In genomic region chr2:121507173-121507950, GRCm38 (mm10) we compare ENCODE assay signal across 8 mouse cellular contexts. TPM values are rescaled to one million over a fixed set of nuclear protein-coding genes. Genes with fewer than 3 reads are reported as not detected.
DNase-seq lines count a peak whose midpoint lies in the region; ATAC-seq lines count a peak whose summit lies in the region.

No protein-coding gene starts in this region.

- peak overlapping the region; percentile 83 for H3K4me2 ChIP-seq in liver, embryonic 11.5 days
- H3K4me2 ChIP-seq in embryonic facial prominence, embryonic 12.5 days (replicated peaks), result peak overlapping the region; percentile 75
- peak overlapping the region; percentile 85 for H3K4me2 ChIP-seq in intestine, embryonic 14.5 days (ENCODE audit: low read length)
- H3K4me2 ChIP-seq in neural tube, embryonic 12.5 days (replicated peaks), result peak overlapping the region; percentile 74

- 17% methylated on average over 12 of the region's 12 CpGs for WGBS in liver, embryonic 11.5 days
- 27% methylated on average over 12 of the region's 12 CpGs for WGBS in embryonic facial prominence, embryonic 12.5 days
- 4% methylated on average over 12 of the region's 12 CpGs for WGBS in intestine, embryonic 14.5 days
- WGBS in neural tube, embryonic 12.5 days, result 35% methylated on average over 12 of the region's 12 CpGs

- peaks cover 12% of the 10 kb centered on the region; the same call in 1 of the 2 replicates for H3K36me3 ChIP-seq in liver, embryonic 11.5 days (ENCODE audit: control insufficient read depth, insufficient read depth, low read length)
- peaks cover 14% of the 10 kb centered on the region for H3K36me3 ChIP-seq in embryonic facial prominence, embryonic 12.5 days
- peaks cover 17% of the 10 kb centered on the region for H3K36me3 ChIP-seq in intestine, embryonic 14.5 days (ENCODE audit: control insufficient read depth, insufficient read depth, low read length)
- peaks cover 13% of the 10 kb centered on the region for H3K36me3 ChIP-seq in neural tube, embryonic 12.5 days

- DNase-seq in liver, embryonic 11.5 days (ENCODE audit: low spot score), result no peak
- no peak for DNase-seq in liver
- DNase-seq in intestine, embryonic 14.5 days (ENCODE audit: low spot score), result no peak
- DNase-seq in frontal cortex, postnatal 10 days (ENCODE audit: low spot score in 2 of 2), result no peak
- DNase-seq in right cerebral cortex, postnatal 10 days (ENCODE audit: low spot score in 2 of 2), result no peak

- no peak for ATAC-seq in liver, embryonic 11.5 days (replicated peaks; ENCODE audit: low FRiP score)
- ATAC-seq in embryonic facial prominence, embryonic 12.5 days (ENCODE audit: insufficient number of reproducible peaks, insufficient read depth, low FRiP score, low TSS enrichment), result no peak
- ATAC-seq in intestine, embryonic 14.5 days (replicated peaks; ENCODE audit: low FRiP score, low TSS enrichment, low read depth), result no peak
- ATAC-seq in neural tube, embryonic 12.5 days (ENCODE audit: low FRiP score, low read depth), result no peak
- no peak for ATAC-seq in activated CD4-positive, CD25-positive, alpha-beta regulatory T cell, adult 4 months

- no peak overlapping the region for H3K27ac ChIP-seq in liver, embryonic 11.5 days (ENCODE audit: low read depth, low read length)
- H3K27ac ChIP-seq in embryonic facial prominence, embryonic 12.5 days, result no peak overlapping the region
- H3K27ac ChIP-seq in intestine, embryonic 14.5 days (ENCODE audit: low read depth), result no peak overlapping the region
- no peak overlapping the region for H3K27ac ChIP-seq in neural tube, embryonic 12.5 days

- H3K4me1 ChIP-seq in liver, embryonic 11.5 days (replicated peaks; ENCODE audit: control insufficient read depth, insufficient read depth, low read length), result 0 out of 2 replicates have a peak, but pooled peaks cover 10% of the 10 kb centered on the region
- peaks cover 11% of the 10 kb centered on the region; the same call in 1 of the 2 replicates for H3K4me1 ChIP-seq in embryonic facial prominence, embryonic 12.5 days
- peaks cover 15% of the 10 kb centered on the region for H3K4me1 ChIP-seq in intestine, embryonic 14.5 days (replicated peaks; ENCODE audit: control insufficient read depth, insufficient read depth, low read length)
- H3K4me1 ChIP-seq in neural tube, embryonic 12.5 days, result peaks cover 15% of the 10 kb centered on the region

- peak overlapping the region; percentile 68 for H3K9ac ChIP-seq in liver, embryonic 11.5 days (ENCODE audit: low read depth, low read length)
- peak overlapping the region; percentile 53 for H3K9ac ChIP-seq in embryonic facial prominence, embryonic 12.5 days
- peak overlapping the region; percentile 58 for H3K9ac ChIP-seq in intestine, embryonic 14.5 days (ENCODE audit: low read length)
- peak overlapping the region; percentile 68; the same call in 1 of the 2 replicates for H3K9ac ChIP-seq in neural tube, embryonic 12.5 days

- H3K9me3 ChIP-seq in liver, embryonic 11.5 days (ENCODE audit: control insufficient read depth, low read length), result no peaks in the 10 kb centered on the region
- H3K9me3 ChIP-seq in embryonic facial prominence, embryonic 12.5 days, result no peaks in the 10 kb centered on the region
- H3K9me3 ChIP-seq in intestine, embryonic 14.5 days (ENCODE audit: control insufficient read depth, low read length), result no peaks in the 10 kb centered on the region
- no peaks in the 10 kb centered on the region for H3K9me3 ChIP-seq in neural tube, embryonic 12.5 days

- no peaks in the 10 kb centered on the region for H3K27me3 ChIP-seq in liver, embryonic 11.5 days (replicated peaks; ENCODE audit: control insufficient read depth, insufficient read depth, low read length)
- no peaks in the 10 kb centered on the region for H3K27me3 ChIP-seq in embryonic facial prominence, embryonic 12.5 days
- H3K27me3 ChIP-seq in intestine, embryonic 14.5 days (replicated peaks; ENCODE audit: control insufficient read depth, insufficient read depth, low read length), result no peaks in the 10 kb centered on the region
- no peaks in the 10 kb centered on the region for H3K27me3 ChIP-seq in neural tube, embryonic 12.5 days (replicated peaks)

- peak overlapping the region; percentile 64 for H3K4me3 ChIP-seq in liver, embryonic 11.5 days (ENCODE audit: low read depth, low read length)
- H3K4me3 ChIP-seq in embryonic facial prominence, embryonic 12.5 days, result peak overlapping the region; percentile 49
- peak overlapping the region; percentile 60 for H3K4me3 ChIP-seq in intestine, embryonic 14.5 days (ENCODE audit: low read depth, low read length)
- peak overlapping the region; percentile 58 for H3K4me3 ChIP-seq in neural tube, embryonic 12.5 days

RNA-seq across cellular contexts. Expression of gene Wdr76, which starts 0.8 kb away (rescaled TPM):
- 15.4 and 15.5 TPM in 2 replicates for polyA plus RNA-seq in liver, embryonic 11.5 days (2014; fragmentation: Nextera tagmentation; extraction: Ambion mirVana)
- 8.0 and 8.2 TPM in 2 replicates for polyA plus RNA-seq in embryonic facial prominence, embryonic 12.5 days (2016; fragmentation: Nextera tagmentation; extraction: Ambion mirVana)
- polyA plus RNA-seq in intestine, embryonic 14.5 days (2014; fragmentation: Nextera tagmentation; extraction: Ambion mirVana), result 9.1 and 9.9 TPM in 2 replicates
- 8.1 and 8.5 TPM in 2 replicates for polyA plus RNA-seq in neural tube, embryonic 12.5 days (2016; fragmentation: Nextera tagmentation; extraction: Ambion mirVana)
- 10 to 100 TPM; 10.1 to 20.5 TPM for polyA plus RNA-seq in activated CD4-positive, CD25-positive, alpha-beta regulatory T cell, adult 4 months (2017; shearing (Covaris generic))

RNA-seq across cellular contexts. Expression of gene Mfap1a, which starts 0.9 kb away (rescaled TPM):
- 22.4 and 23.0 TPM in 2 replicates for polyA plus RNA-seq in liver, embryonic 11.5 days (2014; fragmentation: Nextera tagmentation; extraction: Ambion mirVana)
- polyA plus RNA-seq in embryonic facial prominence, embryonic 12.5 days (2016; fragmentation: Nextera tagmentation; extraction: Ambion mirVana), result 32.5 and 33.0 TPM in 2 replicates
- 20.0 and 23.6 TPM in 2 replicates for polyA plus RNA-seq in intestine, embryonic 14.5 days (2014; fragmentation: Nextera tagmentation; extraction: Ambion mirVana)
- polyA plus RNA-seq in neural tube, embryonic 12.5 days (2016; fragmentation: Nextera tagmentation; extraction: Ambion mirVana), result 32.0 and 35.3 TPM in 2 replicates
- polyA plus RNA-seq in activated CD4-positive, CD25-positive, alpha-beta regulatory T cell, adult 4 months (2017; shearing (Covaris generic)), result 10 to 100 TPM; 32.7 to 47.6 TPM

RNA-seq across cellular contexts. Expression of gene Mfap1b, which starts 33.5 kb away (rescaled TPM):
- 43.2 and 44.0 TPM in 2 replicates for polyA plus RNA-seq in liver, embryonic 11.5 days (2014; fragmentation: Nextera tagmentation; extraction: Ambion mirVana)
- polyA plus RNA-seq in embryonic facial prominence, embryonic 12.5 days (2016; fragmentation: Nextera tagmentation; extraction: Ambion mirVana), result 62.6 and 64.2 TPM in 2 replicates
- 40.9 and 49.4 TPM in 2 replicates for polyA plus RNA-seq in intestine, embryonic 14.5 days (2014; fragmentation: Nextera tagmentation; extraction: Ambion mirVana)
- 74.2 and 77.8 TPM in 2 replicates for polyA plus RNA-seq in neural tube, embryonic 12.5 days (2016; fragmentation: Nextera tagmentation; extraction: Ambion mirVana)
- polyA plus RNA-seq in activated CD4-positive, CD25-positive, alpha-beta regulatory T cell, adult 4 months (2017; shearing (Covaris generic)), result 100 to 1,000 TPM in 1 of 2 experiments, 10 to 100 TPM in 1; 82.1 to 109 TPM

RNA-seq across cellular contexts. Expression of gene Serinc4, which starts 50.8 kb away (rescaled TPM):
- polyA plus RNA-seq in liver, embryonic 11.5 days (2014; fragmentation: Nextera tagmentation; extraction: Ambion mirVana), result 0.12 TPM in 1 of 2 replicates, not detected in the other
- not detected in 2 replicates for polyA plus RNA-seq in embryonic facial prominence, embryonic 12.5 days (2016; fragmentation: Nextera tagmentation; extraction: Ambion mirVana)
- polyA plus RNA-seq in intestine, embryonic 14.5 days (2014; fragmentation: Nextera tagmentation; extraction: Ambion mirVana), result 0.26 and 0.70 TPM in 2 replicates
- 0.46 and 0.79 TPM in 2 replicates for polyA plus RNA-seq in neural tube, embryonic 12.5 days (2016; fragmentation: Nextera tagmentation; extraction: Ambion mirVana)
- not detected for polyA plus RNA-seq in activated CD4-positive, CD25-positive, alpha-beta regulatory T cell, adult 4 months (2017; shearing (Covaris generic))

RNA-seq across cellular contexts. Expression of gene Hypk, which starts 54.3 kb away (rescaled TPM):
- 146 and 164 TPM in 2 replicates for polyA plus RNA-seq in liver, embryonic 11.5 days (2014; fragmentation: Nextera tagmentation; extraction: Ambion mirVana)
- 128 and 143 TPM in 2 replicates for polyA plus RNA-seq in embryonic facial prominence, embryonic 12.5 days (2016; fragmentation: Nextera tagmentation; extraction: Ambion mirVana)
- 84.8 and 93.4 TPM in 2 replicates for polyA plus RNA-seq in intestine, embryonic 14.5 days (2014; fragmentation: Nextera tagmentation; extraction: Ambion mirVana)
- polyA plus RNA-seq in neural tube, embryonic 12.5 days (2016; fragmentation: Nextera tagmentation; extraction: Ambion mirVana), result 97.6 and 113 TPM in 2 replicates
- polyA plus RNA-seq in activated CD4-positive, CD25-positive, alpha-beta regulatory T cell, adult 4 months (2017; shearing (Covaris generic)), result 100 to 1,000 TPM; 120 to 207 TPM
